Mouse (Mus musculus) gonadal fat pad, adult 2 months (tissue): ENCODE measurements around the gene Gm17949. TPM values are rescaled to one million over a fixed set of nuclear protein-coding genes. Genes with fewer than 3 reads are reported as not detected.
"Not testable (repeated sequence)": the region's sequence is repeated elsewhere in the genome, so short reads cannot be mapped to it uniquely, and the experiment has no call there.

Experiments used
- DNase-seq: peaks from one replicate; pipeline ENCODE4 v3.0.0-alpha.2; 2012; ENCODE audit warnings: low read depth
- polyA plus RNA-seq: library from polyadenylated mRNA; depleted of rRNA; stranded (reverse); fragments of >200 nt; gene quantifications from 2 replicates; pipeline ENCODE4 v1.2.3, GENCODE M21; 2012; rRNA removed

Gene Gm17949
- polyA plus RNA-seq, 1 experiment, result 0.20 TPM

DNA sequence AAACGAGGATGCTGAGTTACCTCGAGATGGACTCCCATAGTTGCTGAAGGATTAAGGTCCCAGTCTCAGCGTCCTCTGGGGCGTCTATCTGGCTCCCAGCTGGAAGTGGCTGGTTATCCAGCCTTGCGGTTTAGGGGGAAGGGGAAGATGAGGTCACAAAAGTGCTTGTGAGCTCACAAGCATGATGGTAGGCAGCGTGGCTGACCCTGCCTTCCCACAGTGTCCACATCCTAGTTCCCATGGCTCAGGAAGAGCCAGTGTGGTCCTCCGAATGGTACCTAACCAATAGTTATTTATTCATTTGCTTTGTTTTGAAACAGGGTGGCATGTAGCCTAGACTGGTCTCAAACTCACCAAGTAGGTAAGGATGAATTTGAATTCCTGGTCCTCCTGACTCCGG lies 30.3 kb downstream of the Gm17949 start, which contains the start of gene Slc25a41:
TSS of gene Slc25a41 (minus strand) at position 101 of the 400 bp plus-strand sequence.
- no peak for DNase-seq

- no peak for DNase-seq
These were observed 36.1 kb downstream of the Gm17949 start for GRCm38 (mm10) chr17:57047406-57047805.

DNA sequence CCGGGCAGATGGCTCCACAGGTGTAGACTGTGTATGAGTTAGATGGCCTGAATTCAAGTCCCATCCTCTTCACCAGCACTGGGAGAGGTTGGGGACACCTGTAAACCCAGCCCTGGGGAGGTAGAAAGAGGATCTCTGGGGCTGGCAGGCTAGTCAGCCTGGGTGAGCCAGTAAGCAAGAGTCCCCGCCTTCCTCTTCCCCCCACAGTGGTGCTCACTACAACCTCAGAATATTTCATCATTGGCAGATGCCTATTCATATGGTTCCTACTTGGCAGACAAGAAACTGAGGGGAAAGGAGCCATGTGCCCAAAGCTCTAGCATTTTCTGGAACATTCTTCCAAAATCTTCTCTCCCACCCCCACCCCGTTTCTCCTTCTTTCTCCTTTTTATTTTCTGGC lies 37.5 kb downstream of the Gm17949 start:
- DNase-seq, result no peak

GRCm38 (mm10) chr17:57051679-57052078 lies 40.4 kb downstream of the Gm17949 start:
- DNase-seq, result not testable (repeated sequence)

DNA sequence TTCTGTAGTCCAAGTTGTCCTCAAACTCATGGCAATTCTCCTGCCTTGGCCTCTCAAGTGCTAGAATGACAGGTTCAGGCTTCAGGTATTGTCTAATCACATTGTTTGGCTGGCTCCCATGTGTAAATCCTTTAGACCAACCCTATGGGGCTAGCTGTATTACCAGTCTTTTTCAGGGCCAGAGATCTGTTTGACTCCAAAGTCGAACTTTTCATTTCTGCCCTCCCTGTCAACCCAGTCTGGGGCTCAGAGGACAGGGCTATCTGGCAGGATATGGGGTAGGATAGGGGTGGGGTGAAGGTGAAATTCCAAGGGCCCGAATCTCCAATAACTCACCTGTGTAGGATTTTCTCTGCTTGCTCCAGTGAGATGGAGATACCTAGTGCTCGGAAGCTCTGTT lies 45.0 kb downstream of the Gm17949 start:
- no peak for DNase-seq

DNA sequence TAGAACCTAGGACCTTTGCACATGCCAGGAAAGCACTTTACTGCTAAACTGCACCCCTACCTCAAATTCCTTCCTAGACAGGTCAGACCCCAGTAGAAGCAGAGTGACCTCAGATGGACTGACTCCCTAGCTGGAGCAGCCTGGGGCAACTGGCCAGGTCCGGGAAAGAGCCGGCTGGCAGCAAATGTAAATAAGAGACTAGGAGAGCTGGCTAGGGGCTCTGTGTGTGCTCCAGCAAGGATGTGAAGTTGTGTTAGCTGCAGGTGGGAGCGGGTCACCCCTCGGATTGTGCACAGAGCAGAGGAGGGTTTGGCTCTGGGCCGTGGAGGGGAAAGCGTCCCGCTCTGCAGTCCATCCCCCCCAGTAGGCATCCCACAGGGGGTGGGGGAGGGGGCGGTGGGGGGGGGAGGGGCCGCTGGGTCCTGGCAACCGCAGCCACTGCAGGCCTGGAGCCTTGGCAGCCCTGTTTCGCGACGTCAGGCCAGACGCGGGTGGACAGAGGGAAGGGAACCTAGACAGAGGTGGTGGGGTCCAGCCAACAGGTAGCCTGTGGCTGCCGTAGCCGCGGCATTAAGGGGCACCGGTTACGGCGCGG lies 47.7 kb downstream of the Gm17949 start, which contains the start of gene Crb3:
TSS of gene Crb3 (plus strand) at position 215 of the 595 bp plus-strand sequence.
- no peak for DNase-seq

- no peak for DNase-seq
These were observed 48.3 kb downstream of the Gm17949 start, which contains the start of gene Slc25a23 for GRCm38 (mm10) chr17:57059486-57059977. Slc25a23 (minus strand) TSS chr17:57059863.

GRCm38 (mm10) chr17:57060231-57060801 lies 49.0 kb downstream of the Gm17949 start:
- DNase-seq, result peak; percentile 65

DNA sequence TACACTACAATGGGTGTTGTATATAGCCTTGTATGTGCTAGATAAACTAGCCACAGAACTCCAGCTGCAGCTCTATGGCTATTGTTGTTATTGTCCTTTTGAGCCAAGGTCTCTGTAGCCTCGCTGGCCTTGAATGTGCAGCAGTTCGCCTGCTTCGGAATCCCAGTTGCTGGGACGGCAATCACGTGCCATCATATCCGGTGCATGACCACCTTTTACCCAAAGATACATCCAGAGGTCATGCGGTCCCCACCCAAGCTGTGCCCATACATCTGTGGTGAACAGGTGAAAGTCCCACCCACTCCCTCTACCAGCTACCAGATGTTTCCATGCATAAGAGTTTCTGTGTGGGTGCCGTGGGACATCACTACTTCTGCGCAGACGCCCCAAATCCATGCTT lies 49.8 kb downstream of the Gm17949 start:
- DNase-seq, result no peak

DNA sequence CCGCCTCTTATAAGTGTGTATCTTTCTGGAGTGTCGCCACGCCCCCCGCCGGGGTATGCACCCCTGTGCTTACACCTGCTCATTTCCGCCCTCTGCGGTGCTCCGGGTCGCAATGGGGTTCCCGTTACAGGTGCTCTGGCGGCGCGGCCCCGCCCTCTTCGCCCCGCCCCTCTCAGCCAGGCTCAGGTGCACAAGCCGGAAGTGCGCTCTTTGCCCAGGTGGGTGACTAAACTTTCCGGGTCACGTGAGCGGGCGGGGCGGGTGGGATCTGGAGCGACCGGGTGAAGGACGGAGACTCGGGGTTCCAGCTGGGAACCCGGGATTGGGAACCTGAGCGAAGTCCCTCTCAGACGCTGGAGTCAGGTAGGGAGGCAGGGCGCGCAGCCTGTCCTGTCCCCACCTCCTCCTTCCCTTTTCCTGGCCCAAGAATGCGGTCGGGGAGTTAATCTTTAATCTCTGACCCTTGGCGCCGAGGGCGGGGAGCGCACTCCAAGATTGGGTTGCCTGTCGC lies 50.8 kb downstream of the Gm17949 start:
- DNase-seq, result no peak

DNA sequence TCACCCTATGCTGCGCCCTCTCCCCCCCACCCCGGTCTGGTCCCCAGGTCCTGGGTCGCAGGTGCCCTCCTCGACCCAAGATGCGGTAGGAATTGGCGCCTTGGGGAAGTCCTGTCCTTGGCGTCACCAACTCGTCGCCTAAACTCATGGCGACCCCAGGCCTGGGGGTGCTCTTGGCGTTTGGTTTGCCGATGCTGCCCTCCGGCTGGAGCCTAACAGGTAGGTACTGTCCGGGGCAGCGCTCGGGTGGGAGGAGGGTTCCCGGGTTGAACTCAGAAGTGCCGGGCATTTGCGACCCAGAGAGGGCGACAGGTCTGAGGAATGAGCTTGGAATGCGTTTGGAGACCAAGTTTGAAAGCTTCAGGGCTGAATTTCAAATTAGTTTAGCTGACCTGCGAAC lies 51.3 kb downstream of the Gm17949 start:
- no peak for DNase-seq

- no peak for DNase-seq
These were observed 51.8 kb downstream of the Gm17949 start for GRCm38 (mm10) chr17:57063031-57063430.

DNA sequence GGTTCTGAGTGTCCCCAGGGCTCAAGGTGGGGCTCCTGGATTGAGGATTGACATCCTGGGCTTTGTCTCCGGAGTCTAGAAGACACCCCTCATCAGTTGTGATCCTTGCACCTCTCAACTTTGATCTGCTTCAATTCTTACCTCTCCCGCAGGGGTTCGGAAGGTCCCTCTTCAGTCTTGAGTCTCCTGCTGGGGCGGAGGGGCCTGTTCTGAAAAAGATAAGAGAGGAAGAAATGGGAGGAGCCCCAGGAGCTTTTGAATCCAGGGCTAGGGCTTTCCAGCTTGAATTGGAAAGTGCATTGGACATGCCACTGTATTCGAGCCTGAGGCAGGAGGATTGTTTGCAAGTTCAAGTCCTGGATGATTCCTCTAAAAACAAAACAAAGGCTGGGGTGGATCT lies 55.6 kb downstream of the Gm17949 start:
- DNase-seq, result no peak

DNA sequence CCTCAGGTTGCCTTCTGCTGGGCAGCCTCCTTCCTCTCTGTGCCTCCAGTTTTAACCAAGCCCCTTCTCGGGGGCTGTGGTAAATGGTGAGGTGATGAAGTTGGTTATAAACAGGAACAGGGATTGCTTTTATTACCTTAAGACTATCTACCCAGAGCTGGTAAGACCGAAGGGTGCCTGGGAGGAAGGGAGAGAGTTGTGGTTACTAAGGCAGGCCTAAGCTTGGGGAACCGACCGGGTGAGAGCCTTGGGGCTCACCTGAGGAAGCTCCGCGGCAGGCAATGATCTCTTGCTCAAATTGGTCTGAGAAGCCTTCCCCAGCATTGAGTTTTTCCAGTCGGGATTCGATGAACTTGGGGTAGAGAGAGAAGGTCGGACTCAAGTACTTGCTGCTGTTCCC lies 59.0 kb downstream of the Gm17949 start:
- no peak for DNase-seq

DNA sequence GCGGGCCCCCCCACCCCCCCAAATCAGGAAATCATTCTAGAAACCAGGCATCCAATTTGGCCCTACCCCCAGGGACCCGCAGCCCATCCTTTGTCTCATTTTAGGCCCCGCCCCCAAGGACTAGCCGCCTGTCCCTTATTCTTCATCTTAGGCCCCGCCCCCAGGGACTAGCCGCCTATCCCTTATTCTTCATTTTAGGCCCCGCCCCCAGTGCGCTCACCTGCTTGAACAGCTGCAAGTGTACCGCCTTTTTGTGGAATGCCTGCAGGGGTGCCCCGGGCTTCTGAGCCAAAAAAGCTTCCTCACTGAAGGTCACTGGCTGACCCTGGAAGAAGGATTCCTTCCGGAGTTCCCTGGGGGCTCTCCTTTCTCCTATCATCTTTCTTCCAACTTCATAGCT lies 59.4 kb downstream of the Gm17949 start:
- no peak for DNase-seq

Other genes with a start within 250 kb of the Gm17949 start
- gene Dus3l, start 246.7 kb upstream of the Gm17949 start, polyA plus RNA-seq, result 48.3 and 52.0 TPM in 2 replicates
- 1.1 and 1.2 TPM in 2 replicates for gene Prr22, start 241.2 kb upstream of the Gm17949 start, polyA plus RNA-seq
- gene Rfx2, start 180.5 kb upstream of the Gm17949 start, polyA plus RNA-seq, result 11.2 and 13.1 TPM in 2 replicates
- 0.74 and 1.5 TPM in 2 replicates for gene Acsbg2, start 137.0 kb upstream of the Gm17949 start, polyA plus RNA-seq
- gene 1700061G19Rik, start 136.0 kb upstream of the Gm17949 start, polyA plus RNA-seq, result 0.23 and 0.38 TPM in 2 replicates
- gene Mllt1, start 76.1 kb upstream of the Gm17949 start, polyA plus RNA-seq, result 33.6 and 36.4 TPM in 2 replicates
- gene Acer1, start 29.3 kb upstream of the Gm17949 start, polyA plus RNA-seq, result not detected in 2 replicates
- 171 and 183 TPM in 2 replicates for gene Clpp, start 21.2 kb upstream of the Gm17949 start, polyA plus RNA-seq
- gene Alkbh7, start 14.1 kb upstream of the Gm17949 start, polyA plus RNA-seq, result 32.3 and 38.3 TPM in 2 replicates
- not detected in 2 replicates for gene Pspn, start 11.5 kb upstream of the Gm17949 start, polyA plus RNA-seq
- 32.5 and 37.8 TPM in 2 replicates for gene Gtf2f1, start 181 bp upstream of the Gm17949 start, polyA plus RNA-seq
- gene Khsrp, start 20.1 kb downstream of the Gm17949 start, polyA plus RNA-seq, result 44.9 and 61.6 TPM in 2 replicates
- 0.12 and 0.29 TPM in 2 replicates for gene Slc25a41, start 30.2 kb downstream of the Gm17949 start, polyA plus RNA-seq
- gene Crb3, start 47.6 kb downstream of the Gm17949 start, polyA plus RNA-seq, result 38.7 and 47.6 TPM in 2 replicates
- gene Slc25a23, start 48.4 kb downstream of the Gm17949 start, polyA plus RNA-seq, result 49.0 and 61.9 TPM in 2 replicates
- gene Dennd1c, start 67.0 kb downstream of the Gm17949 start, polyA plus RNA-seq, result 5.0 and 5.4 TPM in 2 replicates
- gene Tubb4a, start 76.3 kb downstream of the Gm17949 start, polyA plus RNA-seq, result 2.5 and 4.3 TPM in 2 replicates
- 0.55 and 0.58 TPM in 2 replicates for gene Tnfsf9, start 93.9 kb downstream of the Gm17949 start, polyA plus RNA-seq
- gene Cd70, start 138.3 kb downstream of the Gm17949 start, polyA plus RNA-seq, result not detected in 2 replicates
- gene Tnfsf14, start 182.7 kb downstream of the Gm17949 start, polyA plus RNA-seq, result 0.24 and 0.32 TPM in 2 replicates
- 194 and 273 TPM in 2 replicates for gene C3, start 216.7 kb downstream of the Gm17949 start, polyA plus RNA-seq
- 77.8 and 78.2 TPM in 2 replicates for gene Gpr108, start 237.0 kb downstream of the Gm17949 start, polyA plus RNA-seq
- 27.5 and 33.1 TPM in 2 replicates for gene Trip10, start 238.0 kb downstream of the Gm17949 start, polyA plus RNA-seq